Mouse (Mus musculus): ENCODE data around the gene Sult2a8.
"Not testable (repeated sequence)": the region's sequence is repeated elsewhere in the genome, so short reads cannot be mapped to it uniquely, and the experiment has no call there.

Gene Sult2a8

DNA sequence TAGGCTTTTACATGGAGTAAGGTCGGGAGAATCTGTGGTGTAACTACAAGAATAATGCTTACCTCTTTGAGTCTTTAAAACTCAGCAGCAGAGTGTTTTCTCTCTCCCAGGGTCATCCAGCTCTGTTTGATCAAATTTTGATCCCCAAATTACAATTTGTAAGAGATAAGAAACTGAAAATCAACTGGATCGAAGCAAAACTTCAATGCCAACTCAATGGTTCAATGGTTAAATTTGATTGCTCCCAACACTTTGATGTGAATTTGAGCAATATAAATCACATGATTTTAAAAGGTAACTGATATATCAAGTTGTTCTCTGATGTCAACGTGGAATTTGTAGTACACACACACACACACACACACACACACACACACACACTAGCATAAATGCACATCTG lies at the start of gene Sult2a8:
Gene Sult2a8, minus strand, starts transcription at position 236 of the 400 bp plus-strand sequence.
- DNase-seq (ENCODE audit: low read depth, low spot score), result no peak

DNA sequence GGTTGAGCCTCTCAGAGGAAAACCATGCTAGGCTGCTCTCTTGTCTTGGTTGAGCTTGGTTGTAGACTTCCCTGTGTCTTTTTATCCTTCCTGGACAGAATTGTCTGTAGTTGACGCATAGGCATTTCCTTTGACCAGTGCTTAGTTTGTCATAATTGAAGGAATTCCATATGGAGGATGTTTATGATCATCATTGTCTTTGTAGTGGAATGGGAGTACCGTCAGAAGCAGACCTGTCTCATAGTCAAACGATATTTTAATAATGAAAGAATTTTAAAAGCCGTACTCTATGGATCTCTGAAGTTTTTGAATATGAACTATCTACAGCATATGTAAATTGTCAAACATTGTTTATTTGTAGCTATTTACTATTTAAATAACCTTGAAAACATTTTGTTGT lies 47.6 kb upstream of the Sult2a8 start, which contains the start of gene Sult2a7:
Gene Sult2a7, minus strand, starts transcription at position 101 of the 400 bp plus-strand sequence.
- no peak for DNase-seq (ENCODE audit: low read depth, low spot score)

- no peak for DNase-seq (ENCODE audit: low read depth, low spot score)
Measured at GRCm38 (mm10) chr7:14492886-14493285, 46.3 kb upstream of the Sult2a8 start.

DNA sequence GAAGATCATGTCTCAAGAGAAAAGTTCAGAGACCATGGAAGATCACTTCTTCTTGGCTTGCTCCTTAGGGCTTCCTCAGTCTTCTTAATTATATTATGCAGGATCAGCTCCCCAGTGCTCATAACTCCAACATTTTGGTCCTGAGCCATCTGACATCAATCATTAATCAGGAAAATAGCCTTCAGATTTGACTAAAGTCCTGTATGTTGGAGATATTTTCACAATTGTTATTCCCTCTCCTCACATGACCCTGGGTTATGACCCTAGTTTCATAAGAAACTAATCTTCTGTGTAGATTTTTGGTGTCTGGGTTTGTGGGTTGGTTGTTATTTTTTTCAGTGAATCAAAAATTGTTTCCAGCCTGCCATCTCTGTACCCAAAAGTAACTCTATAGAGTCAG lies 7.0 kb downstream of the Sult2a8 start:
- no peak for DNase-seq (ENCODE audit: low read depth, low spot score)

DNA sequence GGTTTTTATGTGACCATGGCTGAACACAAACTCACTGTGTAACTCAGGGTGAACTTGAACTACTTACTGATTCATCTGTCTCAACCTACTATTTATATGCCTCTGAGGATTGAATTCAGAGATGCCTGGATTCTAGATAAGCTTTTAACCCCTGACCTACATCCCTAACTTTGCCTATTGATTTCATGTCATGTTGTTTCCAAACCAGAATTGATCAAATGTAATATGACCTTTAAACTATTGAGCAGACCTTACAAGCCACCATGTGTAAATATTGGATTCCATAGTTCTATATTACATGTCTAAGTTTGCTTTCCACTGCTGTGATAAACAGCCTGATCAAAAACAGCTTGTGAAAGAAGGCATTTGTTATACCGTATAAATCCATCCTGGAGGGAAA lies 8.1 kb downstream of the Sult2a8 start:
- DNase-seq (ENCODE audit: low read depth, low spot score), result no peak

- DNase-seq (ENCODE audit: low read depth, low spot score), result no peak
Measured at GRCm38 (mm10) chr7:14438029-14438428, 8.5 kb downstream of the Sult2a8 start.

GRCm38 (mm10) chr7:14399363-14399762 lies 47.2 kb downstream of the Sult2a8 start:
- DNase-seq (ENCODE audit: low read depth, low spot score), result not testable (repeated sequence)

DNA sequence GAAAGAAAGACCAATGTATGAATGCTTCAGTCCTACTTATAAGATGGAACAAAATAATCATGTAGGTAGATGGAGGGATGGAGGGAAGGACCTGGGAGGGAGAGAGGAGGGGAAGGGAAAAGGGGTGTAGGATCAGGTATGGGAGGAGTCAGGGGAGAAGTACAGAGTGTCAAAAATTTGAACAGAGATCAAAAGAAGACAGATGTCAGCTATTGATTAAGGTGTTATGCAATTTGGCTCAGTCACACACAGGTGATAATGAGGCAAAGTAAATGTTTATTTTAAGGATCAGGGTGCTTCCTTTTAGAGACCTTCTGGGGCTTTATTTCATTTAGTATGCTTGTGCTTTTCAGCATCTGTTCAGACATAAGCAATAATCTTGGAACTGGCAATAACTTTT lies 50.1 kb downstream of the Sult2a8 start:
- no peak for DNase-seq (ENCODE audit: low read depth, low spot score)
